Mouse (Mus musculus) cortical plate, adult 2 months (tissue): ENCODE data around the gene Dtx2.

Experiments used
- CTCF ChIP-seq: fragments of 200-500 bp; IDR thresholded peaks from 2 replicates; pipeline ENCODE4 v1.5.1; 2011; ENCODE audit warnings: mild to moderate bottlenecking, control low read depth, low read length; ENCODE audit not compliant: insufficient read depth; ENCODE audit errors: extremely low read depth
- POLR2A ChIP-seq: fragments of 200-500 bp; IDR thresholded peaks from 2 replicates; pipeline ENCODE4 v1.6.1; 2011; ENCODE audit warnings: mild to moderate bottlenecking, low read length, control low read depth; ENCODE audit not compliant: insufficient read depth; ENCODE audit errors: extremely low read depth

- TF ChIP-seq CTCF (no peak), POLR2A (no peak)
Measured at GRCm38 (mm10) chr5:136014877-136015276, 20.3 kb downstream of the Dtx2 start.
